8 mouse cellular contexts compared by ENCODE assay signal in the genomic region with DNA sequence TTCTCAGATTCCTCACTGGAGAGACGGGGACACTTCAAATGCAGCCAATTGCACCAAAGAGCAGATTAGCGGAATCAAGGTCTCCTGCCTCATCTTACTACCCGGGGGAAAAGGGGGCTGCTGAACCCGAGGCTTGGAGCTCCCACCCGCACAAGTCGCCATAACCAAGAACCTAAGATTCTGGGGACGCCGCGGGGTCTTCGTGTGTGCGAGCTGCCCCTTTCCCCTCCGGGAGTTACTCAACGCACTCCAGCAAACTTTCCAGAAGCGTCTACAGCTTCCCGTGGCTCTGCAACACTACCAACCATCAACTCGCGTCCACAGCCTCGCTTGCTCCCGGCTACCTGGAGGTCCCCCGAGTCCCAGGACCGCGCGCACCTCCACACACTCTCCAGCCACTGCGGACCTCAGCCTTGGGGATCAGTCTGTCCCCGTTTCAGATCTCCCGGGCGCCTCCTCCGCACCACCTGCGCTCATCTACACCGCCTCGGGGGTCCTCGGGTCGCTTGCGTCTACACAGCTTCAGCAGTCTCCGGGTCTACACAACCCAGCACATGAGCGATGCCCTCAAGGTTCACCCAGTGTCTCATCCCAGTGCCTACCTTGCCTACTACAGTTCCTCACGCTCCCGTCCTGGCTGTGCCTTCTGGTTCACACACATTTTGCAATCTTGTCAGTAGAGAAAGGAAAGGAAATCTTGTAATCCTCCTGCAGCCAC. TPM values are rescaled to one million over a fixed set of nuclear protein-coding genes. Genes with fewer than 3 reads are reported as not detected.
DNase-seq lines count a peak whose midpoint lies in the region; ATAC-seq and TF ChIP-seq lines count a peak whose summit lies in the region.

No protein-coding gene starts in this region.

- no peaks in the 10 kb centered on the region for H3K36me3 ChIP-seq in kidney, embryonic 14.5 days (ENCODE audit: control insufficient read depth, insufficient read depth, low read length)
- no peaks in the 10 kb centered on the region for H3K36me3 ChIP-seq in forebrain, postnatal 0 days (ENCODE audit: insufficient read depth)
- no peaks in the 10 kb centered on the region for H3K36me3 ChIP-seq in liver, embryonic 11.5 days (ENCODE audit: control insufficient read depth, insufficient read depth, low read length)
- H3K36me3 ChIP-seq in small intestine, adult 2 months (ENCODE audit: control insufficient read depth, insufficient read depth, low read length) = no peaks in the 10 kb centered on the region

- H3K9me3 ChIP-seq in kidney, embryonic 14.5 days (ENCODE audit: control insufficient read depth, low read length) = no peaks in the 10 kb centered on the region
- H3K9me3 ChIP-seq in forebrain, postnatal 0 days (ENCODE audit: low read length) = no peaks in the 10 kb centered on the region
- no peaks in the 10 kb centered on the region for H3K9me3 ChIP-seq in liver, embryonic 11.5 days (ENCODE audit: control insufficient read depth, low read length)

- H3K4me2 ChIP-seq in kidney, embryonic 14.5 days (replicated peaks; ENCODE audit: low read depth, low read length) = peak overlapping the region; percentile 70
- H3K4me2 ChIP-seq in forebrain, postnatal 0 days (ENCODE audit: low read depth) = peak overlapping the region; percentile 94
- peak overlapping the region; percentile 83 for H3K4me2 ChIP-seq in liver, embryonic 11.5 days

- peaks cover 14% of the 10 kb centered on the region for H3K27me3 ChIP-seq in kidney, embryonic 14.5 days (ENCODE audit: control insufficient read depth, insufficient read depth, low read length)
- H3K27me3 ChIP-seq in forebrain, postnatal 0 days (ENCODE audit: insufficient read depth, low read length) = no peaks in the 10 kb centered on the region
- H3K27me3 ChIP-seq in liver, embryonic 11.5 days (replicated peaks; ENCODE audit: control insufficient read depth, insufficient read depth, low read length) = peaks cover 56% of the 10 kb centered on the region
- H3K27me3 ChIP-seq in small intestine, adult 2 months (ENCODE audit: control insufficient read depth, insufficient read depth, low read length) = peaks cover 10% of the 10 kb centered on the region; the same call in 1 of the 2 replicates

- DNase-seq in kidney, adult 18-20 months = no peak
- DNase-seq in forebrain, postnatal 0 days = no peak
- peak; percentile 62 for DNase-seq in liver, embryonic 11.5 days (ENCODE audit: low spot score)
- no peak for DNase-seq in adrenal gland, postnatal 10 days

- peaks cover 52% of the 10 kb centered on the region for H3K4me1 ChIP-seq in kidney, embryonic 14.5 days (ENCODE audit: control insufficient read depth, insufficient read depth, low read length)
- H3K4me1 ChIP-seq in forebrain, postnatal 0 days (ENCODE audit: insufficient read depth) = peaks cover 41% of the 10 kb centered on the region
- peaks cover 19% of the 10 kb centered on the region for H3K4me1 ChIP-seq in liver, embryonic 11.5 days (replicated peaks; ENCODE audit: control insufficient read depth, insufficient read depth, low read length)
- peaks cover 5% of the 10 kb centered on the region for H3K4me1 ChIP-seq in small intestine, adult 2 months (ENCODE audit: control insufficient read depth, insufficient read depth, insufficient read length, low read length)

- no peak overlapping the region for H3K27ac ChIP-seq in kidney, embryonic 14.5 days (ENCODE audit: low read depth, low read length)
- 0 out of 2 replicates have a peak overlapping the region, but pooled peaks have one; percentile 35 for H3K27ac ChIP-seq in forebrain, postnatal 0 days (ENCODE audit: low read depth, low read length)
- no peak overlapping the region for H3K27ac ChIP-seq in liver, embryonic 11.5 days (ENCODE audit: low read depth, low read length)
- H3K27ac ChIP-seq in small intestine, adult 2 months (ENCODE audit: insufficient read depth, low read depth, low read length) = no peak overlapping the region

- no peak for TF ChIP-seq POLR2A in small intestine, adult 2 months (IDR thresholded peaks at IDR 0.05; ENCODE audit: low read depth, low read length)

- WGBS in kidney, embryonic 14.5 days = 1% methylated on average over 38 of the region's 38 CpGs
- WGBS in forebrain, postnatal 0 days = under 1% methylated on average over 38 of the region's 38 CpGs
- WGBS in liver, embryonic 11.5 days = 3% methylated on average over 38 of the region's 38 CpGs
- 4% methylated on average over 38 of the region's 38 CpGs for WGBS in small intestine, adult 2 months

- peak overlapping the region; percentile 52 for H3K4me3 ChIP-seq in kidney, embryonic 14.5 days (ENCODE audit: low read length)
- peak overlapping the region; percentile 48 for H3K4me3 ChIP-seq in forebrain, postnatal 0 days (ENCODE audit: low read depth, low read length)
- H3K4me3 ChIP-seq in liver, embryonic 11.5 days (ENCODE audit: low read depth, low read length) = peak overlapping the region; percentile 50
- H3K4me3 ChIP-seq in small intestine, adult 2 months (ENCODE audit: low read depth, low read length) = peak overlapping the region; percentile 54

- H3K9ac ChIP-seq in kidney, embryonic 14.5 days (ENCODE audit: low read depth, low read length) = peak overlapping the region; percentile 19; the same call in 1 of the 2 replicates
- peak overlapping the region; percentile 53 for H3K9ac ChIP-seq in forebrain, postnatal 0 days
- 0 out of 2 replicates have a peak overlapping the region, but pooled peaks have one; percentile 23 for H3K9ac ChIP-seq in liver, embryonic 11.5 days (ENCODE audit: low read depth, low read length)

- ATAC-seq in kidney, embryonic 14.5 days (ENCODE audit: low FRiP score, low TSS enrichment) = no peak
- peak; percentile 49 for ATAC-seq in activated CD4-positive, CD25-positive, alpha-beta regulatory T cell, adult 4 months
- 0 out of 2 replicates have a peak, but pooled peaks have one; percentile 5 for ATAC-seq in forebrain, postnatal 0 days
- ATAC-seq in liver, embryonic 11.5 days (replicated peaks; ENCODE audit: low FRiP score) = no peak; the same call in 1 of the 2 replicates
- no peak for ATAC-seq in monocyte, adult 5-6 weeks (replicated peaks; ENCODE audit: insufficient number of reproducible peaks, low FRiP score, low TSS enrichment, poor library complexity, severe bottlenecking)

- no peak for TF ChIP-seq CTCF in forebrain, postnatal 0 days (IDR thresholded peaks at IDR 0.05; ENCODE audit: low read depth)
- TF ChIP-seq CTCF in small intestine, adult 2 months (IDR thresholded peaks at IDR 0.05; ENCODE audit: extremely low read depth, insufficient read length, insufficient replicate concordance, low read depth, low read length) = no peak

RNA-seq across cellular contexts. Expression of gene Tcf20, which starts 0.5 kb away (rescaled TPM):
- polyA plus RNA-seq in kidney, embryonic 14.5 days (2014; fragmentation: Nextera tagmentation; extraction: Ambion mirVana) = 7.1 and 11.6 TPM in 2 replicates
- polyA plus RNA-seq in activated CD4-positive, CD25-positive, alpha-beta regulatory T cell, adult 4 months (2017; shearing (Covaris generic)) = 10 to 100 TPM; 12.2 to 16.0 TPM
- 120 and 150 TPM in 2 replicates for total RNA-seq in forebrain, postnatal 0 days (2014; rRNA removed)
- 10.3 and 12.2 TPM in 2 replicates for polyA plus RNA-seq in forebrain, postnatal 0 days (2015; fragmentation: Nextera tagmentation; extraction: Ambion mirVana)
- 6.4 and 7.1 TPM in 2 replicates for polyA plus RNA-seq in liver, embryonic 11.5 days (2014; fragmentation: Nextera tagmentation; extraction: Ambion mirVana)
- 8.3 and 20.0 TPM in 2 replicates for polyA plus RNA-seq in small intestine, adult 2 months (2012; rRNA removed)
- 77.4 to 104 TPM (median 81.3 TPM) in 3 replicates for total RNA-seq in monocyte, adult 5-6 weeks (2017)
- total RNA-seq in adrenal gland, postnatal 10 days (2021) = 10 to 100 TPM; 70.8 to 71.5 TPM

RNA-seq across cellular contexts. Expression of gene Nfam1, which starts 45.9 kb away (rescaled TPM):
- 2.0 and 3.4 TPM in 2 replicates for polyA plus RNA-seq in kidney, embryonic 14.5 days (2014; fragmentation: Nextera tagmentation; extraction: Ambion mirVana)
- under 1 TPM; 0.04 to 0.97 TPM for polyA plus RNA-seq in activated CD4-positive, CD25-positive, alpha-beta regulatory T cell, adult 4 months (2017; shearing (Covaris generic))
- 0.69 and 2.9 TPM in 2 replicates for total RNA-seq in forebrain, postnatal 0 days (2014; rRNA removed)
- 1.5 and 1.8 TPM in 2 replicates for polyA plus RNA-seq in forebrain, postnatal 0 days (2015; fragmentation: Nextera tagmentation; extraction: Ambion mirVana)
- polyA plus RNA-seq in liver, embryonic 11.5 days (2014; fragmentation: Nextera tagmentation; extraction: Ambion mirVana) = 6.6 and 7.4 TPM in 2 replicates
- 2.1 TPM in 2 replicates for polyA plus RNA-seq in small intestine, adult 2 months (2012; rRNA removed)
- total RNA-seq in monocyte, adult 5-6 weeks (2017) = 156 to 182 TPM (median 181 TPM) in 3 replicates
- total RNA-seq in adrenal gland, postnatal 10 days (2021) = 1 to 10 TPM; 3.2 to 4.5 TPM

Comparison
In these comparisons a context has a peak if more than half of its experiments do, and no peak if none do; other contexts are left out.
1. ATAC-seq: peak in activated CD4-positive, CD25-positive, alpha-beta regulatory T cell, adult 4 months (single experiment) and forebrain, postnatal 0 days (single experiment); none in kidney, embryonic 14.5 days (single experiment), liver, embryonic 11.5 days (single experiment) and monocyte, adult 5-6 weeks (single experiment).
2. Peak in every context shown above with its lines, with median percentiles within 50 percentile points of each other: H3K4me2 ChIP-seq, H3K4me3 ChIP-seq and H3K9ac ChIP-seq.